Mouse (Mus musculus): ENCODE data around the gene Kif13a.

DNA sequence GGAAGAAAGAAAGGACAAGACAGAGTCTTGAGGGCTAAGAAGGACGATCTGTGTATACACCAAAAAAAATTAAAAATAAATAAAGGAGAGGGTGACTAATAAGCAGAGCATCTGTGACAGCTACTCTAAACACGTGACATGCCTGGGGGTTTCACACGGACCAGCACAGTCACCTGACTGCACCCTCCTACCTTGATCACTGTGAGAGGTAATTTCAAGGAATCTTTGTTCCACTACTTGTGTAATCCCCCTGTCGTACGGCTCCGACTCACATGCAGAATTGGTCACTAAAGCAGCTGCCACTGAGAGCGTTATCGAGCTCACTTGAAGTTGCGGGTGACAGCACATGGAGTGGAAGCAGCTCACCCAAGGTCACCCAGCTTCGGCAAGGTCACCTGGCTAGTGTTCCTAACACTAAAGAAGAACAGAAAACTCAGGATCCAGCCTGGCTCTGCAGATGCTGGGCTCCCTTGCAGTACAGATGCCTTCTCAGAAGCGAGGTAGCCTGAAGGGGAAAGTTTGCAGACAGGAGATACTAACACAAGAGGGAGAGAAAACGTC, 20.6 kb downstream of the Kif13a start:
- no peak for TF ChIP-seq POLR2A (IDR thresholded peaks at IDR 0.05; ENCODE audit: borderline replicate concordance, extremely low read depth, insufficient read depth, insufficient read length, poor library complexity, severe bottlenecking)
- no peak for TF ChIP-seq CTCF (IDR thresholded peaks at IDR 0.05; ENCODE audit: borderline replicate concordance, extremely low read depth, insufficient read depth, insufficient read length)
